Mouse (Mus musculus): Measurements from ENCODE around the gene Caml.

GRCm38 (mm10) chr13:55613471-55613870 is 9.3 kb upstream of the Caml start:
- TF ChIP-seq CTCF (IDR thresholded peaks at IDR 0.05; ENCODE audit: low read depth, low read length) (no peak), POLR2A (IDR thresholded peaks at IDR 0.05; ENCODE audit: borderline replicate concordance, low read depth, low read length) (no peak)

Data from bone marrow macrophage, adult 2 months (primary cell).